Mouse (Mus musculus) erythroblast, embryonic 14.5 days (primary cell): ENCODE measurements around the gene Mettl24. TPM values are rescaled to one million over a fixed set of nuclear protein-coding genes. Genes with fewer than 3 reads are reported as not detected.

Source experiments
- H3K27me3 ChIP-seq: 2 replicates; pipeline ENCODE4 v1.6.1; 2012; ENCODE audit warnings: inconsistent platforms; ENCODE audit not compliant: control insufficient read depth
- H3K36me3 ChIP-seq: 2 replicates; pipeline ENCODE4 v1.6.1; 2012; ENCODE audit warnings: mild to moderate bottlenecking, inconsistent platforms; ENCODE audit not compliant: control insufficient read depth
- H3K4me1 ChIP-seq: 2 replicates; pipeline ENCODE4 v1.6.1; 2012; ENCODE audit warnings: inconsistent platforms; ENCODE audit not compliant: control insufficient read depth
- H3K4me3 ChIP-seq: replicated peaks from 2 replicates; pipeline ENCODE3; 2012; ENCODE audit warnings: moderate library complexity, mild to moderate bottlenecking, inconsistent platforms
- H3K9me3 ChIP-seq: 2 replicates; pipeline ENCODE4 v1.6.1; 2012; ENCODE audit warnings: low read length, inconsistent platforms, mixed read lengths; ENCODE audit not compliant: control insufficient read depth
- GATA1 ChIP-seq: IDR thresholded peaks from 2 replicates; pipeline ENCODE4 v1.6.1; 2012; ENCODE audit warnings: low read length, inconsistent platforms, mixed read lengths
- TAL1 ChIP-seq: IDR thresholded peaks from 3 replicates; pipeline ENCODE4 v1.6.1; 2012; ENCODE audit warnings: low read length, inconsistent platforms, mixed read lengths
- polyA plus RNA-seq: library from polyadenylated mRNA; stranded (reverse); fragments of >175 nt; gene quantifications from 2 replicates; pipeline ENCODE4 v1.2.3, GENCODE M21; 2012

Gene Mettl24
- polyA plus RNA-seq, 1 experiment, result not detected

DNA sequence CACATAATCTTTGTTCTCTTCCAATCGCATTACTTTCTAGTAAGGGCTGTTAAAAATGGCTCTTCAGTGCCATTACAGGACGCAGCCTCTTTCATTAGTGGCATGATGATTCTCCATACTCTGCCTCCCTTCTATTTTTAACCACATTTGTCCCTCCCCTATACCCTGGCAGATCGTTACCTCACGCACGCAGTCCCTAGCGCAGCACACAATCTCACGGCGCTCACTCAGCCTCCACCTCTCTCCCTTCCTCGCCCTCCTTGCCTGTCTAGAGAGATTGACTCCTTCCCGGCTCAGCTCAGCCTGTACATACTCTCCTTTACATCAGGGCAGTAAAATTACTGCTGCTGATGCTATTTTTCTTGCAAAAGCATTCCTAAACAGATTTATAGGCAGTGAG is 161.5 kb downstream of the Mettl24 start:
- Histone ChIP-seq H3K27me3 (no peaks in the 10 kb centered on the region), H3K4me1 (no peaks in the 10 kb centered on the region), H3K4me3 (no peak overlapping the region), H3K9me3 (no peaks in the 10 kb centered on the region), H3K36me3 (peaks cover 78% of the 10 kb centered on the region)
- no peak for TF ChIP-seq TAL1

DNA sequence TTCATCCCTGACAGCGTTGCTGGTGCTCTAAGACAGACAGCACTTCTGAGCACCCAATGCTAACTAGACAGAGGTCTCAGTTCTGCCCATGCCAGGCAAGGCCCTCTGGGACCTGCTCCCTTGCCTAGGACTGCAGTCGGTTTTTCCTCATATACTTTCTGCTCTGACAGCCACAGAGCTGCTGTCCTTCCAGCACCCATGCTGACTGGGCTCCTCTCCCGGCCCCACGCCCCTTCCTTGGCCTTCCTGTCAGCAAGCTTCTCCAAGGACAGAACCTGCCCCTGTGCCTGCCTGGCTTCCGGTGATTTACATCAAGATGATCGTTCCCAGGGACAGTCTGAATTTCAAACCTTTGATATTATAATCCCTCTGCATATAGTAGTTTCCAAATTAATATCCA is 162.5 kb downstream of the Mettl24 start:
- Histone ChIP-seq H3K9me3 (no peaks in the 10 kb centered on the region), H3K4me3 (no peak overlapping the region), H3K27me3 (no peaks in the 10 kb centered on the region), H3K36me3 (peaks cover 77% of the 10 kb centered on the region), H3K4me1 (no peaks in the 10 kb centered on the region)
- TF ChIP-seq TAL1 (no peak), GATA1 (no peak)

DNA sequence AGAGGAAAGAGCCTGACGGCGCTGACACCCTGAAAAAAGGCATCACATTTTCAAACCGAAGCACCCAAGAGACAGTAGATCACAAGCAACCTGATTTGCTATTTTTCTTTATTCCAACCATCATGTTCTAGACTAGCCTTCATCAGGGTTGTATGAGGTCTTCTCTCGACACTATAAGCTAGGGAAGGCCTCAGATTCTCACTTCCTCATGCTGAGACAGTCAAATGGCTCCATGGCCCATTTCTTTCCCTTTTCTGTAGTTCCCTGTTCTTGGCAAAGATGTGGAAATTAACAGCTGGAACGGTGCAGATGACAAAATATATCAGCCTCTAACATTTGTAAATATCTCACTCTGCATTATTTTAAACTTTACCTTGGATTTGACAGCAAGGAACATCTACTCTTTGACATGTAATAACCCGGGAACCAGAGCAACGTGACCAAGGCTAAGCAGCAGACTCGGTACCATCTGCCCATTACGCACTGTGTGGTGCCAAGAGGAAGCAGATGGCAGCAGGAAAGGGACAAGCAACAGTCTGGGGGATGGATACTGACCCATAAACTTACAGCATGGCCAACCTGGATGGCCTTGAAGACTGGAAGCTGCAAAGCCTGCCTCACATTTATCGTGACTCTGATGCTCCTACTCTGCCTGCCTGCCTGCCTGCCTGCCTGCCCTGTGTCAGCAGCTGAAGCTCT is 164.2 kb downstream of the Mettl24 start:
- H3K9me3 ChIP-seq, result no peaks in the 10 kb centered on the region

DNA sequence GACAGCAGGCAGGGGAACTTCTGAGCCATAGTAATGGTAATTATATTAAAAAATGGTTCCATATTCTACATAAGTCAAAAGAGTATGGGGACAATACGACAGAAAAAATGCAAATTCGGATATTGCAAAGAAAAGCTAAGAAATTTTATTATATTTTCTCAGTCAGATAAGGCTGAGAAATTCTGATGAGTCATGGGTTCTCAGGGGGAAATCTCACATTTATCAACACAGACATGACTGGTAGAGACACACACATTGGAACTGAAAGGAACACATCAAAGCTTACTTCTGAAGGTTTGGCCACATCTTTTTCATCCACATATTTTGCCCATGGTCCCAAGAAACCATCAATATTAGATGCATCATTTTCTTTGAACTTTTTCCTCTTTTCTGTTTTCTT is 167.6 kb downstream of the Mettl24 start:
- no peak overlapping the region for H3K4me3 ChIP-seq
- TF ChIP-seq TAL1, result no peak
- peaks cover 5% of the 10 kb centered on the region for H3K4me1 ChIP-seq
- H3K9me3 ChIP-seq, result no peaks in the 10 kb centered on the region
- peaks cover 49% of the 10 kb centered on the region for H3K36me3 ChIP-seq
- no peaks in the 10 kb centered on the region for H3K27me3 ChIP-seq

More for the DNA sequence above, 164.2 kb downstream of the Mettl24 start:
- no peaks in the 10 kb centered on the region for H3K27me3 ChIP-seq
- peaks cover 69% of the 10 kb centered on the region for H3K36me3 ChIP-seq
- H3K4me3 ChIP-seq, result no peak overlapping the region
- TF ChIP-seq GATA1 (no peak), TAL1 (no peak)
- peaks cover 5% of the 10 kb centered on the region for H3K4me1 ChIP-seq

DNA sequence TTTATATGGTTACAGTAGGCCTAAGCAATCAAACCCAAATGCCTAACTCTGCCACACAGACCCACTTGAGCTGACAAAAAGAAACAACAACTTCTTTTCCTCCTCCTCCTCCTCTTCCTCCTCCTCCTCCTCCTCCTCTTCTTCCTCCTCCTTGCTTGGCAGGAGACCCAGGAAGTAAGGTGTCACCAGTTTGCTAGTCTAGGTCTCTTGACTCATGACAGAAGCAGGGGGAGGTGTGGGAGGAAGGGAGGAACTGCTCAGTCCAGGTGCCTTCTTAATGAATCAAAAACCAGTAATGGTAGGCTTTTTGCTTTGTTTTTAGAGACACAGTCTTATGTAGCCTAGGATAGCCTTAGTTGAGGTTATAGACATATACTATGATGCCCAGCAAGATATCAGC is 168.1 kb downstream of the Mettl24 start:
- H3K36me3 ChIP-seq, result peaks cover 47% of the 10 kb centered on the region
- TF ChIP-seq GATA1 (no peak), TAL1 (no peak)
- no peaks in the 10 kb centered on the region for H3K9me3 ChIP-seq
- no peaks in the 10 kb centered on the region for H3K27me3 ChIP-seq
- peaks cover 5% of the 10 kb centered on the region for H3K4me1 ChIP-seq
- H3K4me3 ChIP-seq, result no peak overlapping the region

DNA sequence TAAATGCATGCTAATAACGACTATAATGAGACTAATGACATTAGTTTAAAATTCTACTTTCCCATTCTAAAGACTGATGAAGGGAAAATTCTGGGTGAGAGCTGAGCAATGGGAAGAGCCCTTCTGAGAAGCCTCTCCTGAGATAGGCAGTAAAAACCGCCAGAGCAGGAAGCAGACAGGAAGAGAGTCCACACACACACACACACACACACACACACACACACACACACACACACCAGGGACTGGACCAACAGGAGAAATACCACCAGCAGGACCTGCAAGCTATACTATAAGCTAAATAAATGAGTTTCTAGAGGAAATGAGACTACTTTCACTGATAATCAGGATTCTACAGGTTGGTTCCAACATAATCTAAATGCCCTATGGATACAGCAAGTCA is 172.5 kb downstream of the Mettl24 start:
- peaks cover 5% of the 10 kb centered on the region for H3K4me1 ChIP-seq
- peaks cover 18% of the 10 kb centered on the region for H3K36me3 ChIP-seq
- no peak for TF ChIP-seq GATA1
- no peak for TF ChIP-seq TAL1

DNA sequence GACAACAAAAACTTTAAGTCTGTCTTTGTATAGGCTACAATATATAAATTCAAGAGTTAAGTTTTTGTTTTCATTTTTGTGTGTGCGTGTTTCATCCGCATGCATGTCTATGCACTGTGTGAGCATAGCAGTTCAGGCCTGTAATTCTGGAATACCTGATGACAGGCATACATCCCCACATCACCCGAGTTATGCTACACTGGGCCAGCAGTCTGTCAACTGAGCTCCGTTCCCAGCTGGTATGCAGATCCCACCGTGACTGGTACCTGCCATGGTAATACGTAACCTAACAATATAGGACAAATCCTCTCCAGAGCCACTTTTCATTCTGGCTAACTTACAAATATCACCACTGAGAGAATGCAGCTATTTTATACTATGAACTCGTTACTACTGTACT is 173.6 kb downstream of the Mettl24 start:
- no peak for TF ChIP-seq GATA1
- TF ChIP-seq TAL1, result no peak
- no peaks in the 10 kb centered on the region for H3K27me3 ChIP-seq
- H3K36me3 ChIP-seq, result peaks cover 17% of the 10 kb centered on the region
- no peaks in the 10 kb centered on the region for H3K9me3 ChIP-seq
- H3K4me3 ChIP-seq, result no peak overlapping the region
- H3K4me1 ChIP-seq, result no peaks in the 10 kb centered on the region

More for the DNA sequence above, 172.5 kb downstream of the Mettl24 start:
- Histone ChIP-seq H3K4me3 (no peak overlapping the region), H3K9me3 (no peaks in the 10 kb centered on the region), H3K27me3 (no peaks in the 10 kb centered on the region)

DNA sequence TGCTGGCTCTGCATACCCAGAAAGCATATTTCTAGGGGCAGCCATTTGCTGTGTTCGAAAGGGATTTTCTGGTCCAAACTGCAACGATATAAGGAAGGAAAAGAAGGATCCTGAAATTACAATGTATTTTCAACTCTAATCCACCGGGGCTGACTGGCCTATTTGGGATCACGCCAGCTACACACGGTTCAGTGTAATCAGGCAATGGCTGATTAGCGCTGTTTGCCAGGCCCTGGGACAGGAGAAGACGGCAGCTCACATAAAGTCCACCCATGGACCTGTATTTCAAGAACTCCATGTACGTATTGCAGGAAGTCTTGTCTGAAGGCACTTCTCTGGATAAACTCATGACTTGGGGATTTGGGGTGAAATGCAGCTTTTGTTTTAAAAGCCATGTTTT is 174.5 kb downstream of the Mettl24 start:
- Histone ChIP-seq H3K4me1 (no peaks in the 10 kb centered on the region), H3K9me3 (no peaks in the 10 kb centered on the region), H3K36me3 (peaks cover 13% of the 10 kb centered on the region), H3K27me3 (no peaks in the 10 kb centered on the region), H3K4me3 (no peak overlapping the region)
- TF ChIP-seq TAL1, result no peak
- no peak for TF ChIP-seq GATA1

Other genes starting within 250 kb of the Mettl24 start
- not detected in 2 replicates for gene Slc22a16, start 112.9 kb upstream of the Mettl24 start, polyA plus RNA-seq
- gene Ddo, start 53.3 kb upstream of the Mettl24 start, polyA plus RNA-seq, result not detected in 2 replicates
- 0.22 and 0.56 TPM in 2 replicates for gene Cdc40, start 200.0 kb downstream of the Mettl24 start, polyA plus RNA-seq
- 0.03 TPM in 2 replicates for gene Wasf1, start 200.2 kb downstream of the Mettl24 start, polyA plus RNA-seq